Mouse (Mus musculus) small intestine, adult 2 months (tissue): Measurements from ENCODE around the gene Pilra.
"Not testable (repeated sequence)": the region's sequence is repeated elsewhere in the genome, so short reads cannot be mapped to it uniquely, and the experiment has no call there.

Experiments used
- CTCF ChIP-seq: fragments of 200-500 bp; IDR thresholded peaks from 2 replicates; pipeline ENCODE4 v1.5.1; 2012; ENCODE audit warnings: low read depth, mild to moderate bottlenecking, control low read depth, inconsistent platforms, low read length, moderate library complexity, mixed read lengths; ENCODE audit not compliant: insufficient replicate concordance, insufficient read length; ENCODE audit errors: extremely low read depth
- POLR2A ChIP-seq: fragments of 200-500 bp; IDR thresholded peaks from 2 replicates; pipeline ENCODE4 v1.6.1; 2012; ENCODE audit warnings: low read depth, mild to moderate bottlenecking, control low read depth, inconsistent platforms, low read length, moderate library complexity

- not testable (repeated sequence) for TF ChIP-seq CTCF, POLR2A
Observed at GRCm38 (mm10) chr5:137872381-137872702, 36.3 kb upstream of the Pilra start.
